Mouse (Mus musculus) C2C12 (cell line): ENCODE measurements around the gene Hrh3.
A peak's percentile ranks its signal among the peaks of the same experiment; 100 is the strongest.

ENCODE experiments used
- CEBPB ChIP-seq: IDR thresholded peaks from one replicate; pipeline ENCODE4 v1.6.1; 2011; ENCODE audit warnings: low read depth, mild to moderate bottlenecking, control low read depth, moderate library complexity
- CTCF ChIP-seq: IDR thresholded peaks from one replicate; pipeline ENCODE4 v1.5.1; 2011; ENCODE audit not compliant: control insufficient read depth, insufficient read depth, insufficient read length
- MAX ChIP-seq: IDR thresholded peaks from one replicate; pipeline ENCODE4 v1.6.1; 2011; ENCODE audit warnings: mild to moderate bottlenecking, control low read depth
- MYOD1 ChIP-seq: IDR thresholded peaks from one replicate; pipeline ENCODE4 v1.6.1; 2011; ENCODE audit warnings: low read depth; ENCODE audit not compliant: control insufficient read depth, insufficient read length
- USF1 ChIP-seq: IDR thresholded peaks from one replicate; pipeline ENCODE4 v1.6.1; 2011; ENCODE audit warnings: low read depth, mild to moderate bottlenecking, control low read depth, moderate library complexity

DNA sequence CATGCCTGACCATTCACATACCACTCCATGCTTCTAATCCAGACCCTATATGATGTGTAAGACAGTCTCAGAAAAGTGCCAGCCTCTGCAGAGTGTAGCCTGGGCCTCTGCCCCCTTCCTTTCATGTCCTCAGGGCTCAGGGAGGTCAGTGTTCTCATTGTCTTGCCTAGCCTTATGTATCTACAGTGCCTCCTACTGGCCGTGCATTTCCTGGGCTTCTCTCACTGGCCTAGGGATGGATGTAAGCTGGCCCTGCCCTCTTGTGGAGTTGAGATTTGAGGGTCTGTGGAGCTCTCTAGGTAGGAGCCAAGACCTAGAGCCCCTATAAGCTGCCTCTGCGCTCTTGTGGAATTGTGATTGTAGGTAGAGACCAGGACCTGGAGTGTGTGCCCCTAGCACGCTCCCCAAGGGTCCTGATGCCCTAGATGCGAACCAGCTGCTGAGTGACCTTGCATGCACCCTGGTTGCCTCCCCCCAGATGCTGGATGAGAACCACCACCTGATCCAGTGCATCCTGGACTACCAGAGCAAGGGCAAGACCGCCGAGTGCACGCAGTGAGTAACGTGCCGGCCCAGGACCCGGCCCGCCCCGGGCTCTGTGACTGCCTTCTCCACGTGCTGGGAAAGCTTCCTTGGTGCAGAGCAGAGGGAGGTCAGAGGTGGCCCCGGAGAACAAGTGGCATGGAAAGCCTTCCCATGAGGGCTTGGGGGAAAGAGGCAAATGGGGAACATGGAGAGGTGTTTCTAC is 52.1 kb downstream of the Hrh3 start:
- TF ChIP-seq CTCF (peak; percentile 8), USF1 (no peak), MYOD1 (no peak), MAX (no peak), CEBPB (no peak)
